Mouse (Mus musculus): ENCODE data around the gene BC100530. TPM values are rescaled to one million over a fixed set of nuclear protein-coding genes. Genes with fewer than 3 reads are reported as not detected.
"Not testable (repeated sequence)": the region's sequence is repeated elsewhere in the genome, so short reads cannot be mapped to it uniquely, and the experiment has no call there.

Gene BC100530
- not detected in 3 replicates for total RNA-seq (2017)

DNA sequence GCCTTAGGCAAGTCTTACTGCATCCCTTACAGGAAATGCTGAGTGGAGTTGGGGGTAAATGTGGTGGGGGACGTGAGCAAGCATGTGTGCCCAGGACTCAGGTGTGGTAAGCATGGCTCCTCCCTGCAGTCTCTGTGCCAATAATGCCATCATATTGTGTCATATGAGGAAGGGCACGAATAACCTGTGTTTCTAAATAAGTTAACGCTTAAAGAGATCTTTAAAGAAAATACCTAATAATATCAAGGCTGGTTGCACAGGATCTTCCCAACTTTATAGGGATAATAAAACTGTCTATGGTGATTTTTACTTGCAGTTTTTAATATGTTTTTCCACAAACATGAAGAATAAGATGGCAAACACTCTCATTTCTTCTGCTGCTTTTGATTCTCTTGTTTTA, at the start of gene BC100530:
Gene BC100530 (minus strand): TSS at position 101 of the 400 bp plus-strand sequence.
- not testable (repeated sequence) for ATAC-seq (replicated peaks; ENCODE audit: insufficient number of reproducible peaks, low FRiP score, low TSS enrichment, poor library complexity, severe bottlenecking)

DNA sequence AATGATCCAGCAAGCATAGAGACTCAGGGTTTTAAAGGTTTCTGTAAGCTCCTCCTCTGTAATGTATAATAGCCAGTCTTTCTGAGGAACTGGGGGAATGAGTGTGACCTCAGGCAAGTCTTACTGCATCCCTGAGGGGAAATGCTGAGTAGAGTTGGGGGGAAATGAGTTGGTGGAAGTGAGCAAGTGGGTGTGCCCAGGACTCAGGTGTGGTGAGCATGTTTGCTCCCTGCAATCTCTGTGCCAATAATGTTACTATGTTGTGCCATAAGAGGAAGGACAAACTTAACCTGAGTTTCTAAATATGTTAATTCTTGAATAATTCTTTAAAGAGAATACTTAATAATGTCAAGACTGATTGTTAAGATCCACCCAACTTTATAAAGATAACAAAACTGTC, 40.8 kb upstream of the BC100530 start, which contains the start of gene Stfa2:
Gene Stfa2 (minus strand): TSS at position 101 of the 400 bp plus-strand sequence.
- ATAC-seq (replicated peaks; ENCODE audit: insufficient number of reproducible peaks, low FRiP score, low TSS enrichment, poor library complexity, severe bottlenecking), result no peak

DNA sequence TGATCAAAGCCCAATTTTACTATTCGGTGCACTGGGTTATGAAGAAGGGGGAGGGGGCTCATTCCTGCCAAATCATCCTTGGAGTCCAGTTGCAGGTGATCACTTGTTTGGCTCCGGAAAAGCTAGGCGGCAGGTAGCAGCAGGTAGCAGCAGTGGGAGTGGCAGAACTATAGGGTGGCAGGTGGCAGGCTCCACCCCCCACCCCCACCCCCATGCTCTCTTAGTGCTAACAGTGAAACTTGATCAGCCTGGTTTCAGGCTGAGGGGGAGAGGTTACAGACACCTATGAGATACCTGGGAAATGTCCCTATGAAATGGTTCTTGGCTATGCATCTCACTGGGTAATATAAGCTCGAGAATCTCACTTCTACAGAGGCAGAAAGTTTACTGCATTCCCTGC, 21.5 kb upstream of the BC100530 start:
- no peak for ATAC-seq (replicated peaks; ENCODE audit: insufficient number of reproducible peaks, low FRiP score, low TSS enrichment, poor library complexity, severe bottlenecking)

DNA sequence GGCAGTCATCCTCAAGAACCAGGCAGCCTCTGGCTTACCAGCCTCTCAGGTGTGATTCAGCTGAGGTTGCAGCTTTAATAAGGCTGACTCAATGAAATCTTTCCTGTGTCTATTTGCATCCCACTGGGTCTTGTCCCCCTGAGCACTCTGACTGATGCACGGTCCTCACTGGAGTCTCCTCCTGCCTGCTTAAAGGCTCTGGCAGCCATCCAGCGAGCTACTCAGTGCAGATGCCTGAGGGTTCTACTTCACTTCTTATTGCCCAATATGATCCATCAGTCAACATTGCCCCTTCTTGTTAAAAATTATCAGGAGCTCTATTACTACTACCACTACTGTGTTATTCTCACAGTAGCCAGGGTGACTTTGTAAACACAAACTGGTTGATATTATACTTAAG, 30.4 kb downstream of the BC100530 start:
- ATAC-seq (replicated peaks; ENCODE audit: insufficient number of reproducible peaks, low FRiP score, low TSS enrichment, poor library complexity, severe bottlenecking), result no peak

DNA sequence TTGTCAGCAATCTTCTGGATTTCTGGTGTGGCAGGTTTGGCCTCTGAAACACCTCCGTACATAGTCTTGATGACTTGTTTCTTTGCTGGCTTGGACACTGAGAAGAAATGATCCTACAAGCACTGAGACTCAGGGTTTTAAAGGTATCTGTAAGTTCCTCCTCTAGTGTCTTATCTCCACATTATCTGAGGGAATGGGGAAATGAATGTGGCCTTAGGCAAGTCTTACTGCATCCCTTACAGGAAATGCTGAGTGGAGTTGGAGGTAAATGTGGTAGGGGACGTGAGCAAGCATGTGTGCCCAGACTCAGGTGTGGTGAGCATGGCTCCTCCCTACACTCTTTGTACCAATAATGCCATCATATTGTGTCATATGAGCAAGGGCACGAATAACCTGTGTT, 33.3 kb downstream of the BC100530 start, which contains the start of gene BC117090:
Gene BC117090 (minus strand): TSS at position 101 of the 400 bp plus-strand sequence.
- no peak for ATAC-seq (replicated peaks; ENCODE audit: insufficient number of reproducible peaks, low FRiP score, low TSS enrichment, poor library complexity, severe bottlenecking)

DNA sequence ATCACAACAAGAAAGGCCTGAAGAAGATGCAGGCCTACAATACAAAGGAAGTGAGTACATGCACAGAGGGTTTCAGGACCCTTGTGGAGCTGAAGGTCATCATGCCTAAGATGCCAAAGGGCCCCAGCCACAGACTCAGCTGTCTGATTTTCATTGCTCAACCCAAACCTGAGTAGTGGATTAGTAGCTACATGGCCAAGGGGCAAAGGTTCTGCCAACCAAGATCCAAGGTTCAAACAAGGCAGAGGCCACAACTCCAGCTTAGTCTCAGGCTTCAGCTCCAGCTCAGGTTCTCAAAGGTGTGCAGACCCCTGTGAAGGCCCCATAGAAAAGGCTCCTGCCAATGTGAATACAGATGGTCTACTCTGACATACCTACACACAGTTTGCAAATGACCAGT, 48.3 kb downstream of the BC100530 start:
- ATAC-seq (replicated peaks; ENCODE audit: insufficient number of reproducible peaks, low FRiP score, low TSS enrichment, poor library complexity, severe bottlenecking), result no peak

DNA sequence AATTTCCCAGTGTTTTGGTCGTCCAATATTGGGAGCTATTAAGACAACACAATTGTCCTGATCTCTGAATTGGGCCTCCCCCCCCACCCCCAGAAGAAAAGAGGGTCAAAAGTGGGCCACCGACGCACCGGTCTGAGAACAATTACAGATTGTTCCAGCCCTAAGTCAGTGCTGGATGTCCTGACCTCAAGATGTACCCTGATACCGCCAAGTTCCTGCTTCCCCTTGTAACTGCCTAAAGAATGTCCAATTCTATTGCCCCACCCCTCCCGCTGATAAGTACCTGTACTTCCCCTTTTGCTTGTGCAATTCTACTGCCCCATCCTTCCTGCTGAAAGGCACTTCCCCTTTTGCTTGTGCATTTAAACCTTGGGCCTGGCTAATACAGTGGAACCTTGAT, 51.4 kb downstream of the BC100530 start:
- not testable (repeated sequence) for ATAC-seq (replicated peaks; ENCODE audit: insufficient number of reproducible peaks, low FRiP score, low TSS enrichment, poor library complexity, severe bottlenecking)

Other genes with a start within 250 kb of the BC100530 start
- not detected in 3 replicates for gene Csta1, start 236.5 kb downstream of the BC100530 start, total RNA-seq (2017)
- not detected in 3 replicates for gene Stfa2l1, start 210.9 kb downstream of the BC100530 start, total RNA-seq (2017)
- not detected in 3 replicates for gene Gm5483, start 183.5 kb downstream of the BC100530 start, total RNA-seq (2017)
- not detected in 3 replicates for gene Gm5416, start 157.3 kb downstream of the BC100530 start, total RNA-seq (2017)
- not detected in 3 replicates for gene 2010005H15Rik, start 146.3 kb downstream of the BC100530 start, total RNA-seq (2017)
- not detected in 3 replicates for gene Stfa1, start 90.8 kb downstream of the BC100530 start, total RNA-seq (2017)
- not detected in 3 replicates for gene BC117090, start 33.4 kb downstream of the BC100530 start, total RNA-seq (2017)
- not detected in 3 replicates for gene Stfa2, start 40.7 kb upstream of the BC100530 start, total RNA-seq (2017)
- gene Stfa3, start 87.6 kb upstream of the BC100530 start, total RNA-seq (2017), result not detected in 3 replicates
- not detected in 3 replicates for gene Casr, start 194.4 kb upstream of the BC100530 start, total RNA-seq (2017)

All from monocyte, adult 5-6 weeks (primary cell).